Mouse (Mus musculus) liver, embryonic 16.5 days (tissue): ENCODE measurements around the gene Rnf115. TPM values are rescaled to one million over a fixed set of nuclear protein-coding genes. Genes with fewer than 3 reads are reported as not detected.

Experiments used
- ATAC-seq: fragments of 200-750 bp; cut with Nextera tagmentation; 2 replicates; pipeline ENCODE4 v1.8.0; 2017; ENCODE audit warnings: low read depth, mild to moderate bottlenecking, moderate number of reproducible peaks, moderate library complexity
- H3K27ac ChIP-seq: fragments of 300-500 bp; sonication (generic); 2 replicates; pipeline ENCODE4 v1.5.1; 2014; ENCODE audit warnings: mild to moderate bottlenecking, low read length
- H3K27me3 ChIP-seq: fragments of 300-500 bp; sonication (generic); 2 replicates; pipeline ENCODE4 v1.6.1; 2014; ENCODE audit warnings: low read depth, low read length, mixed read lengths; ENCODE audit not compliant: control insufficient read depth, insufficient read depth
- H3K36me3 ChIP-seq: fragments of 300-500 bp; sonication (generic); 2 replicates; pipeline ENCODE4 v1.6.1; 2014; ENCODE audit warnings: mild to moderate bottlenecking; ENCODE audit not compliant: control insufficient read depth, insufficient read depth
- H3K4me1 ChIP-seq: fragments of 300-500 bp; sonication (generic); 2 replicates; pipeline ENCODE4 v1.6.1; 2014; ENCODE audit warnings: low read depth, low read length, mixed read lengths; ENCODE audit not compliant: control insufficient read depth
- H3K4me2 ChIP-seq: fragments of 300-500 bp; sonication (generic); 2 replicates; pipeline ENCODE4 v1.6.1; 2014; ENCODE audit warnings: low read depth, low read length, mixed read lengths
- H3K4me3 ChIP-seq: fragments of 300-500 bp; sonication (generic); 2 replicates; pipeline ENCODE4 v1.5.1; 2014; ENCODE audit warnings: low read depth, mild to moderate bottlenecking, low read length
- H3K9ac ChIP-seq: fragments of 300-500 bp; sonication (generic); 2 replicates; pipeline ENCODE4 v1.6.1; 2014; ENCODE audit warnings: low read depth, low read length
- H3K9me3 ChIP-seq: fragments of 300-500 bp; sonication (generic); replicated peaks from 2 replicates; pipeline ENCODE4 v1.6.1; 2016; ENCODE audit warnings: low read length; ENCODE audit not compliant: control insufficient read depth
- WGBS: fragments of 180-500 bp; shearing (Covaris S2); extraction: QIAGEN DNeasy Blood & Tissue Kit; methylation state at CpG from one replicate; pipeline ENCODE4 v1.1.7; 2014; ENCODE audit not compliant: insufficient replicate concordance; 5-methylcytosine and 5-hydroxymethylcytosine counted together
- polyA plus RNA-seq: library from polyadenylated mRNA; unstranded; fragments of >200 nt; fragmentation: Nextera tagmentation; extraction: Ambion mirVana; gene quantifications from 2 replicates; pipeline ENCODE4 v1.2.1, GENCODE M21; 2015

Gene Rnf115
- polyA plus RNA-seq, 1 experiment from 2014 or later: 24.9 TPM

DNA sequence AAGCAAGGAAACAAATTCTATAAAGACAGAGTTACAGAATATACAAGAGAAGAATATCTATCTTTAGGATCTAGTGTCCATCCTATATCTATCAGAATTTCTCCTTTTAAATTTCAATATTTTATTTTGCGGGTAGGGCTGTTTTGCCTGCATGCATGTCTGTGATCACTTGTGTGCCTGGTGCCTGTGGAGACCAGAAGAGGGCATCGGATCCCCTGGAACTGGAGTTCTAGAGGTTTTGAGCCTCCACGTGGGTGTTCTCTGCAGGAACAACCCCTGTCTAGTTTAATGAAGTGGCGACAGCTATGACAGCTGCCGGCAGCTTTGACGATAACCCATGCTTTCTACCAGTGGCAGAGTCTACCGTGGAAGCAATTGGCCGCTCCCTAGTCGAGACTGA lies 85.6 kb downstream of the Rnf115 start:
- Histone ChIP-seq H3K36me3 (no peaks in the 10 kb centered on the region), H3K9ac (no peak overlapping the region), H3K4me2 (peak overlapping the region; percentile 41; the same call in 1 of the 2 replicates), H3K27ac (no peak overlapping the region), H3K4me1 (no peaks in the 10 kb centered on the region), H3K9me3 (no peaks in the 10 kb centered on the region), H3K4me3 (no peak overlapping the region), H3K27me3 (no peaks in the 10 kb centered on the region)
- peak; percentile 66; the same call in 1 of the 2 replicates for ATAC-seq
- 10% methylated on average over 9 of the region's 9 CpGs for WGBS

GRCm38 (mm10) chr3:96813591-96814244 lies 86.3 kb downstream of the Rnf115 start:
- no peak for ATAC-seq
- no peaks in the 10 kb centered on the region for H3K9me3 ChIP-seq
- 45% methylated on average over 7 of the region's 7 CpGs for WGBS
- H3K4me1 ChIP-seq: no peaks in the 10 kb centered on the region
- no peaks in the 10 kb centered on the region for H3K36me3 ChIP-seq
- no peak overlapping the region for H3K27ac ChIP-seq
- no peak overlapping the region for H3K9ac ChIP-seq
- H3K4me3 ChIP-seq: no peak overlapping the region
- no peaks in the 10 kb centered on the region for H3K27me3 ChIP-seq
- no peak overlapping the region for H3K4me2 ChIP-seq

DNA sequence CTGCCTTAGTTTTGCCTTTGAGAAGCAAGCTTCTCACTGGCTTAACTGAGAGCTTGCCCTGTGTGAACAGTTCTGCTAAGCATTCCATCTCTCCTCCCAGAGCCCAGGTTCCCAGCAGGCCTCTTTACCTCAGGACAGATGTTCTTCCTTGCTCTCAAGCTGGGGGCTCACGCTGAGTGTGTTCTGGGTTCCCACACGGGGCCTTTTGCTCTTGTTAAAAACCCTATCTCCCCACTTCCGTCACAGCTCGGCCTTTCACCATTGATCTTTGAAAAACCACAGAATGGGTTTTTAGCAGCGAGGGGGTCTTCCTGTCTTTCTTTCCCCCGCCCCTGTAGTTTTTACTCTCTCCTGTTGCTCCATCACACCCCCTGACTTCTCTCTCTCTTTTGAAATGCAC lies 86.9 kb downstream of the Rnf115 start:
- Histone ChIP-seq H3K4me2 (no peak overlapping the region), H3K9ac (no peak overlapping the region), H3K4me1 (no peaks in the 10 kb centered on the region), H3K4me3 (no peak overlapping the region), H3K36me3 (no peaks in the 10 kb centered on the region), H3K9me3 (no peaks in the 10 kb centered on the region), H3K27me3 (no peaks in the 10 kb centered on the region), H3K27ac (no peak overlapping the region)
- 25% methylated on average over 6 of the region's 6 CpGs for WGBS
- no peak for ATAC-seq

DNA sequence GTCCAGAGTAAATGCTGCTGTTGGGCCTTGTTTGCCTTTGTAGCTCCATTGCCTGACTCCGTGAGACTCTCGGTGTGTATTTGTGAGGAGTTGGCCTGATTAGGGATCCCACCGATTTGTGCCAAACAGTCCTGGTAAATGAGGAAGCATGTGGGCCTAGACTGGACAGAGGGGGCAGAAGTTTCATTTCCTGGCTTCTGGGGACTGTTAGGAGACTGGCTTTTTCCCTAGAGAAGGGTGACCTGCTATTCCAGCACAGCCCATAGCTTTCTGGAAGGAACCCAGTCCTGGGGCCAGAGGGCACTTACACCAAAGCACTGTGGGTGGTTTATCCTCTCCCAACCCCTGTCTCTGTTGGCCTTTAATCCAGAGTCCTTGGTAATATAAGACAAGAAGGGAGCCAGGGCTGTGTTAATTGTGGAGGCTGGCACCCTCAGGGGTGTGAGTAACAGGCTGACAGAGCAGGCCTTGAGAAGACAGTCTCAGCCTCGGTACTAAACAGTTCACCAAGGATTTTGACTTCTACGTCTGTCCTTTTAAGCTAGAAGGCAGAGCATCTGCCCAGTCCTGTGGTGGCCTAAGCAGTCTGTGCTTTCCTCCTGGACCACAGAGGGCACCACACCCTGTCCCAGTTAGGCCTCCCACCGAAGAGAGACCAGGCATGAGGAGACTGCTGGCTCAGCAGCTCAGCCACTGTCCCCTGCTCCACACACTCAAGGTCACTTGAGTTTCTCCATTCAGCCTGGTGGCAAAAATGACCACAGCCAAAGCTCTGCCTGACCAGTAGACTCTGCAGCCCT lies 92.9 kb downstream of the Rnf115 start:
- Histone ChIP-seq H3K36me3 (no peaks in the 10 kb centered on the region), H3K9ac (no peak overlapping the region), H3K4me2 (no peak overlapping the region), H3K9me3 (no peaks in the 10 kb centered on the region), H3K27me3 (no peaks in the 10 kb centered on the region), H3K4me3 (no peak overlapping the region), H3K27ac (no peak overlapping the region), H3K4me1 (no peaks in the 10 kb centered on the region)
- ATAC-seq: no peak
- WGBS: 50% methylated on average over 6 of the region's 6 CpGs

- H3K4me3 ChIP-seq: no peak overlapping the region
- ATAC-seq: no peak
- H3K9ac ChIP-seq: no peak overlapping the region
- H3K9me3 ChIP-seq: no peaks in the 10 kb centered on the region
- no peak overlapping the region for H3K4me2 ChIP-seq
- 67% methylated on average over 4 of the region's 4 CpGs for WGBS
- no peaks in the 10 kb centered on the region for H3K27me3 ChIP-seq
- no peaks in the 10 kb centered on the region for H3K4me1 ChIP-seq
- H3K27ac ChIP-seq: no peak overlapping the region
- H3K36me3 ChIP-seq: no peaks in the 10 kb centered on the region
Measured at GRCm38 (mm10) chr3:96821581-96821980, 94.1 kb downstream of the Rnf115 start.

- no peak overlapping the region for H3K9ac ChIP-seq
- H3K4me1 ChIP-seq: no peaks in the 10 kb centered on the region
- no peak overlapping the region for H3K4me2 ChIP-seq
- WGBS: 32% methylated on average over 3 of the region's 3 CpGs
- ATAC-seq: no peak
- no peak overlapping the region for H3K4me3 ChIP-seq
- no peaks in the 10 kb centered on the region for H3K9me3 ChIP-seq
- H3K27ac ChIP-seq: no peak overlapping the region
- H3K36me3 ChIP-seq: no peaks in the 10 kb centered on the region
- H3K27me3 ChIP-seq: no peaks in the 10 kb centered on the region
Measured at GRCm38 (mm10) chr3:96823701-96824100, 96.2 kb downstream of the Rnf115 start.

GRCm38 (mm10) chr3:96824614-96825013 lies 97.2 kb downstream of the Rnf115 start:
- H3K36me3 ChIP-seq: no peaks in the 10 kb centered on the region
- no peak overlapping the region for H3K4me3 ChIP-seq
- H3K27ac ChIP-seq: no peak overlapping the region
- H3K27me3 ChIP-seq: no peaks in the 10 kb centered on the region
- H3K4me2 ChIP-seq: no peak overlapping the region
- H3K9ac ChIP-seq: no peak overlapping the region
- no peak for ATAC-seq
- no peaks in the 10 kb centered on the region for H3K4me1 ChIP-seq
- WGBS: 75% methylated on average over 12 of the region's 12 CpGs
- H3K9me3 ChIP-seq: no peaks in the 10 kb centered on the region

GRCm38 (mm10) chr3:96825261-96825660 lies 97.8 kb downstream of the Rnf115 start:
- H3K27ac ChIP-seq: no peak overlapping the region
- no peak overlapping the region for H3K4me3 ChIP-seq
- 37% methylated on average over 11 of the region's 11 CpGs for WGBS

GRCm38 (mm10) chr3:96828308-96828864 lies 100.9 kb downstream of the Rnf115 start:
- Histone ChIP-seq H3K27me3 (no peaks in the 10 kb centered on the region), H3K4me2 (no peak overlapping the region), H3K9ac (no peak overlapping the region), H3K36me3 (no peaks in the 10 kb centered on the region), H3K4me3 (no peak overlapping the region), H3K27ac (no peak overlapping the region), H3K9me3 (no peaks in the 10 kb centered on the region), H3K4me1 (peaks cover 4% of the 10 kb centered on the region; the same call in 1 of the 2 replicates)
- ATAC-seq: no peak
- WGBS: 52% methylated on average over 15 of the region's 15 CpGs

More at GRCm38 (mm10) chr3:96825261-96825660, 97.8 kb downstream of the Rnf115 start:
- H3K9me3 ChIP-seq: no peaks in the 10 kb centered on the region
- no peak overlapping the region for H3K9ac ChIP-seq
- no peaks in the 10 kb centered on the region for H3K36me3 ChIP-seq
- no peak for ATAC-seq
- H3K4me1 ChIP-seq: no peaks in the 10 kb centered on the region
- H3K4me2 ChIP-seq: no peak overlapping the region
- H3K27me3 ChIP-seq: no peaks in the 10 kb centered on the region
